ENCODE assay signal across 9 mouse cellular contexts in genomic region chr8:84749519-84749918, GRCm38 (mm10). TPM values are rescaled to one million over a fixed set of nuclear protein-coding genes. Genes with fewer than 3 reads are reported as not detected.
DNase-seq lines count a peak whose midpoint lies in the region; ATAC-seq and TF ChIP-seq lines count a peak whose summit lies in the region.
"Had no signal": no experiment of that assay in that cellular context is flagged by ENCODE, and none has a peak within 500 bp of the region (broad histone marks: within the 10 kb centered on the region; RNA-seq: fewer than 3 reads in every experiment).

No protein-coding gene starts in this region.

- peak overlapping the region; percentile 20; the same call in 1 of the 2 replicates for H3K27ac ChIP-seq in heart, embryonic 13.5 days (replicated peaks)
- H3K27ac ChIP-seq in embryonic facial prominence, embryonic 13.5 days, result peak overlapping the region; percentile 88
- peak overlapping the region; percentile 90 for H3K27ac ChIP-seq in limb, embryonic 14.5 days (replicated peaks; ENCODE audit: low read depth, low read length)

- 0 out of 2 replicates have a peak overlapping the region, but pooled peaks have one; percentile 45 for H3K9ac ChIP-seq in heart, embryonic 13.5 days
- peak overlapping the region; percentile 41; the same call in 1 of the 2 replicates for H3K9ac ChIP-seq in embryonic facial prominence, embryonic 13.5 days
- peak overlapping the region; percentile 41 for H3K9ac ChIP-seq in limb, embryonic 14.5 days (ENCODE audit: low read depth, low read length, severe bottlenecking)

- peak overlapping the region; percentile 60 for H3ac ChIP-seq in C2C12 (ENCODE audit: control insufficient read depth, insufficient read length, low read depth)

- no peak for ATAC-seq in heart, embryonic 13.5 days (ENCODE audit: extremely low read depth, insufficient number of reproducible peaks, low FRiP score, low TSS enrichment)
- 0 out of 2 replicates have a peak, but pooled peaks have one; percentile 15 for ATAC-seq in embryonic facial prominence, embryonic 13.5 days (ENCODE audit: insufficient number of reproducible peaks, insufficient read depth, low FRiP score, low TSS enrichment, low read depth)
- ATAC-seq in limb, embryonic 14.5 days (ENCODE audit: low FRiP score, low read depth), result peak; percentile 34; the same call in 1 of the 2 replicates

- H3K9me3 ChIP-seq in heart, embryonic 13.5 days, result no peaks in the 10 kb centered on the region
- H3K9me3 ChIP-seq in embryonic facial prominence, embryonic 13.5 days, result no peaks in the 10 kb centered on the region
- H3K9me3 ChIP-seq in limb, embryonic 14.5 days (ENCODE audit: control insufficient read depth, low read length), result no peaks in the 10 kb centered on the region

- no peak overlapping the region for H3K4me3 ChIP-seq in heart, embryonic 13.5 days
- no peak overlapping the region for H3K4me3 ChIP-seq in C2C12 (ENCODE audit: insufficient read depth, poor library complexity, severe bottlenecking)
- H3K4me3 ChIP-seq in embryonic facial prominence, embryonic 13.5 days, result no peak overlapping the region
- no peak overlapping the region for H3K4me3 ChIP-seq in limb, embryonic 14.5 days (replicated peaks; ENCODE audit: low read length)

- TF ChIP-seq CTCF in C2C12 (IDR thresholded peaks at IDR 0.05; ENCODE audit: control insufficient read depth, insufficient read depth, insufficient read length), result no peak

- no peak overlapping the region for H3K4me2 ChIP-seq in heart, embryonic 13.5 days
- H3K4me2 ChIP-seq in embryonic facial prominence, embryonic 13.5 days, result 0 out of 2 replicates have a peak overlapping the region, but pooled peaks have one; percentile 0
- H3K4me2 ChIP-seq in limb, embryonic 14.5 days (replicated peaks; ENCODE audit: low read depth, low read length, severe bottlenecking), result peak overlapping the region; percentile 34

- H3K4me1 ChIP-seq in heart, embryonic 13.5 days, result peaks cover 68% of the 10 kb centered on the region
- peaks cover 93% of the 10 kb centered on the region for H3K4me1 ChIP-seq in embryonic facial prominence, embryonic 13.5 days
- H3K4me1 ChIP-seq in limb, embryonic 14.5 days (ENCODE audit: control insufficient read depth, insufficient read depth, low read length), result peaks cover 77% of the 10 kb centered on the region

- DNase-seq in heart, adult 9 months (ENCODE audit: low spot score in 2 of 2), result no peak
- DNase-seq in limb, embryonic 14.5 days (ENCODE audit: low spot score), result peak; percentile 43
- DNase-seq in T-cell, adult 2 months (ENCODE audit: low spot score), result no peak
- no peak for DNase-seq in left cerebral cortex, postnatal 36 days (ENCODE audit: low spot score in 2 of 2)
- DNase-seq: lung, adult 2 months had no signal

- H3K27me3 ChIP-seq in heart, embryonic 13.5 days (replicated peaks), result peaks cover 43% of the 10 kb centered on the region
- no peaks in the 10 kb centered on the region for H3K27me3 ChIP-seq in C2C12 (ENCODE audit: control insufficient read depth, insufficient read depth, insufficient read length)
- peaks cover 64% of the 10 kb centered on the region for H3K27me3 ChIP-seq in embryonic facial prominence, embryonic 13.5 days
- no peaks in the 10 kb centered on the region for H3K27me3 ChIP-seq in limb, embryonic 14.5 days (ENCODE audit: control insufficient read depth, insufficient read depth, low read length)

- peaks cover 16% of the 10 kb centered on the region for H3K36me3 ChIP-seq in heart, embryonic 13.5 days
- peaks cover 20% of the 10 kb centered on the region for H3K36me3 ChIP-seq in C2C12 (ENCODE audit: control insufficient read depth, insufficient read depth)
- H3K36me3 ChIP-seq in embryonic facial prominence, embryonic 13.5 days, result peaks cover 22% of the 10 kb centered on the region
- H3K36me3 ChIP-seq in limb, embryonic 14.5 days (ENCODE audit: control insufficient read depth, insufficient read depth, low read length), result peaks cover 44% of the 10 kb centered on the region

- intact Hi-C loops in left cerebral cortex, postnatal 36 days (cut with DNase I), result loop anchor here (2.0 kb wide), 1 partner anchor 15 kb away; no protein-coding TSS in a partner anchor

- peaks cover 79% of the 10 kb centered on the region for H3K79me2 ChIP-seq in C2C12 (ENCODE audit: control insufficient read depth, insufficient read depth)

- no peak for TF ChIP-seq POLR2A in limb, embryonic 14.5 days (IDR thresholded peaks at IDR 0.05; ENCODE audit: borderline replicate concordance, extremely low read depth, insufficient read depth, insufficient read length)

- WGBS in heart, embryonic 13.5 days, result 79% methylated on average over 16 of the region's 16 CpGs
- 46% methylated on average over 16 of the region's 16 CpGs for WGBS in embryonic facial prominence, embryonic 13.5 days
- WGBS in limb, embryonic 14.5 days, result 37% methylated on average over 16 of the region's 16 CpGs

- H3K79me3 ChIP-seq in C2C12 (ENCODE audit: low read depth), result peaks cover 2% of the 10 kb centered on the region

TF ChIP-seq in C2C12, 6 proteins besides CTCF, POLR2A, EP300 and RAD21:
- no peak for TF ChIP-seq MYOG (IDR thresholded peaks at IDR 0.05; ENCODE audit: control insufficient read depth, extremely low read depth, insufficient read length)
- no peak for TF ChIP-seq MYOD1 (IDR thresholded peaks at IDR 0.05; ENCODE audit: control insufficient read depth, insufficient read length, low read depth)
- TF ChIP-seq CEBPB (IDR thresholded peaks at IDR 0.05; ENCODE audit: low read depth), result no peak
- TF ChIP-seq FOSL1 (IDR thresholded peaks at IDR 0.05; ENCODE audit: insufficient read depth, low read length, poor library complexity, severe bottlenecking), result no peak
- TF ChIP-seq USF1 (IDR thresholded peaks at IDR 0.05; ENCODE audit: low read depth), result no peak

RNA-seq across cellular contexts. Expression of gene G430095P16Rik, which starts 26.7 kb away (rescaled TPM):
- 7.8 and 8.9 TPM in 2 replicates for polyA plus RNA-seq in heart, embryonic 13.5 days (2015; fragmentation: Nextera tagmentation; extraction: Ambion mirVana)
- 2.9 TPM for polyA plus RNA-seq in C2C12 (2012; fragmentation: generic; extraction: Trizol)
- 6.1 and 6.2 TPM in 2 replicates for polyA plus RNA-seq in embryonic facial prominence, embryonic 13.5 days (2015; fragmentation: Nextera tagmentation; extraction: Ambion mirVana)
- 4.3 and 4.8 TPM in 2 replicates for polyA plus RNA-seq in limb, embryonic 14.5 days (2012; rRNA removed)
- 5.7 and 6.0 TPM in 2 replicates for polyA plus RNA-seq in limb, embryonic 14.5 days (2014; fragmentation: Nextera tagmentation; extraction: Ambion mirVana)
- not detected for total RNA-seq in left cerebral cortex, postnatal 36 days (2021)
- total RNA-seq: layer of hippocampus, postnatal 14 days had no signal

RNA-seq across cellular contexts. Expression of gene Lyl1, which starts 48.3 kb away (rescaled TPM):
- polyA plus RNA-seq in heart, embryonic 13.5 days (2015; fragmentation: Nextera tagmentation; extraction: Ambion mirVana), result 15.4 and 17.1 TPM in 2 replicates
- polyA plus RNA-seq in C2C12 (2012; fragmentation: generic; extraction: Trizol), result 0.04 TPM
- polyA plus RNA-seq in embryonic facial prominence, embryonic 13.5 days (2015; fragmentation: Nextera tagmentation; extraction: Ambion mirVana), result 4.8 and 4.9 TPM in 2 replicates
- polyA plus RNA-seq in limb, embryonic 14.5 days (2012; rRNA removed), result 7.1 and 7.6 TPM in 2 replicates
- 5.6 and 6.2 TPM in 2 replicates for polyA plus RNA-seq in limb, embryonic 14.5 days (2014; fragmentation: Nextera tagmentation; extraction: Ambion mirVana)
- total RNA-seq in left cerebral cortex, postnatal 36 days (2021), result 1 to 10 TPM; 2.4 to 3.4 TPM

RNA-seq across cellular contexts. Expression of gene Nfix, which starts 50.6 kb away (rescaled TPM):
- 10.0 and 11.7 TPM in 2 replicates for polyA plus RNA-seq in heart, embryonic 13.5 days (2015; fragmentation: Nextera tagmentation; extraction: Ambion mirVana)
- polyA plus RNA-seq in C2C12 (2012; fragmentation: generic; extraction: Trizol), result 50.7 TPM
- 37.0 and 42.9 TPM in 2 replicates for polyA plus RNA-seq in embryonic facial prominence, embryonic 13.5 days (2015; fragmentation: Nextera tagmentation; extraction: Ambion mirVana)
- polyA plus RNA-seq in limb, embryonic 14.5 days (2012; rRNA removed), result 81.2 and 97.7 TPM in 2 replicates
- 100 and 108 TPM in 2 replicates for polyA plus RNA-seq in limb, embryonic 14.5 days (2014; fragmentation: Nextera tagmentation; extraction: Ambion mirVana)
- 100 to 1,000 TPM; 303 to 353 TPM for total RNA-seq in left cerebral cortex, postnatal 36 days (2021)

Comparison
In these comparisons a context has a peak if more than half of its experiments do, and no peak if none do; other contexts are left out.
1. H3K27ac ChIP-seq: peak in every context shown above with its lines; median percentile 90 in limb, embryonic 14.5 days; 88 in embryonic facial prominence, embryonic 13.5 days; 20 in heart, embryonic 13.5 days.